Mouse (Mus musculus): ENCODE data around the gene Sh3glb1. TPM values are rescaled to one million over a fixed set of nuclear protein-coding genes. Genes with fewer than 3 reads are reported as not detected.

Gene Sh3glb1
- polyA plus RNA-seq, 1 experiment from 2014 or later: 162 TPM

DNA sequence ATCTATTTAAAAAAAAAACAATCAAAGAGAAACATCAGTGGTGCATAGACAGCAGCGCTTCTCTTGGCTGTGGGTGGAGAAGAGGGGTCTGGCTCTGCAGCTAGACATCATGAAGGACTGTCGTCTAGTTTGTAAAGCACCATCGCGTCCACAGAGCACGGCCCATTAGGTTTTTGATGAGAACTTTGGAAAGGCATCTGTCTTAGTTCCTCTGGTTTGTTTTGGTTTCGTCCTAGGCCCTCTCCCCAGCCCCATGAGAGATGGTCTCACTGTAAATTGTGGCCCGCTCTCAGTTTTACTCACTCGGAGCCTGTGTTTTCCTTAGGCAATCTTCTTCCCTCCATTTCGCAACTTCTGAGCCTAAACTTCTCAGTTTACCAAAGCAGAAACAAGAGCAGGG is 43.9 kb downstream of the Sh3glb1 start:
- DNase-seq (ENCODE audit: low spot score): no peak

DNA sequence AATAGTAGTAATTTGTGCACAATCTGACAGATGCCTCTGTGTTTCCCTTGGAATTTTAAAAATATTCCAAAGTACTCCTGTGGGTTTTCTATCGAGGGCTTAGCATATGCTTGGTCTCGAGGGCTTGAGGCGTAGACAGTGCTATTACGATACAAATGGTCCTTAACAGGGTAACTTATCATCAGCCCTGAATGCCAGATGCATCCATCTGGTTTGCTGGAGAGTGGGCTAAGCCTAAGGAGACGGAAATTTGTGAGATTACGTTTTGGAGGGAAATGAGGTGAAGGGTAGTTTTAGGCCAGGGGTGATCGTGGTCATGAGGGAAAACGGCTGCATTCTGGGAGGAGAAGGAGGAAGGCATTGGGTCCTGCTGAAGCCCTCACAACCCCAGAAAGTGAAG is 48.1 kb downstream of the Sh3glb1 start:
- DNase-seq (ENCODE audit: low spot score): no peak

DNA sequence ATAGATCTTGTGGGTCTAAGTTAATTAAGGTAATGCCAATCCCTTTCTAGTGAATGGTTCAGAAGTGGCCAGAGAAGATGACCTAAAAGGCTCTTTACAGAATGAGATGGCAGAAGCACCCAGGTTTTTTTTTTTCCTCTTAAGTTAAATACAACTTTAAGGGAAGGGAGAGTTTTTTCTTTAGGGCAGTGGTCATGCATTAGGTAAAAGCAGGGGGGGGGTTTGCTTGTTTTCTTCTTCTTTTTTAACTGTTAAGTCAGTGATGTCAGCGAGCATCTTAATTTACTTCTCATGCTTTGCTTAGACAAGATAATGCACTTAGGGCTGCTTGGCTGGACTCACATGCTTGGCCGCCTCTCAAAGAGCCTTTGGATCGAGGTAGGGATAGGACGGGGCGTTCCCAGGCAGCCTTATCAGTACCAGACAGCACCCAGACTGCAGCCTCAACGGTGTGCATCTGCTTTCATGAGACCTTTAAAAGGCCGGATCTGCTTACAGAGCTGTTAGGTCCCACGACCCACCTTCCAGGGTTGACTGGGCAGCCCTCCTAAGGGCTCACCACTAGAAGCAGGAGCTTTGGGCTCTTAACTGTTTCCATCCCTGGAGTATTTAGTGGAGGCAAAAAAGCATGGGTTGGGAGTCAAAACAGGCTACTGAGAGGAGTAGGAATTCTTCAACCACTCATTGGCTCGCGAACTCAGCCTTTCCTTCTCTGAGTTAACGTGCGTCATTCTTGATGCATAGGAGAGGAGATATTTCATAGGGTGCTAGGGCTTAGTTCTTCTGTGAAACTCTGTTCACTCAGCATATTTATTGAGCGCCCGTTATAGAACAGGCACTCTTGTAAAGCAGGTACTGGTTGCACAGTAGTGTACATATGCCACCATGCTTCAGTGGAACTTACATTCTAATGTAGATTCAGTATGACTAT is 49.9 kb downstream of the Sh3glb1 start:
- no peak for DNase-seq (ENCODE audit: low spot score)

- DNase-seq (ENCODE audit: low spot score): no peak
Measured at GRCm38 (mm10) chr3:144669457-144669864, 50.7 kb downstream of the Sh3glb1 start.

GRCm38 (mm10) chr3:144668949-144669348 is 51.2 kb downstream of the Sh3glb1 start:
- DNase-seq (ENCODE audit: low spot score): no peak

DNA sequence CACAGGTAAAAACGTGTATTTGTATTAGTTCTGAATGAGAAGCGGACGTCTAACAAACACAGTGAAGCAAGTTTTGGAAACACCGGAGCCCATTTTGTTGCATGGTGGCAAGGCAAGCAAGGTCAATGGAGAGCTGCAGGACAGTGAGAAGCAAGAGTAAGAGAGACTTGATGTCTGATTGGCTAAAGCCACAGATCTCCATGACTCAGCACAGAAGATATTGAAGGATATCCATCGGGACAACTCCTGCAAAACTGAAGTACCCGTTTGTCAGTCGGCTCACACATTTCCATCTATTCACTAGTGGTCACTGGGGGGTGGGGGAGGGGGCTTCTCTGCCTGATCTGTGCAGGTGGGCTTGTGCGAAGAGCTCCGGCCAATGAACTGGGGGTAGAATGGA is 52.1 kb downstream of the Sh3glb1 start:
- no peak for DNase-seq (ENCODE audit: low spot score)

- no peak for DNase-seq (ENCODE audit: low spot score)
Measured at GRCm38 (mm10) chr3:144664363-144665299, 55.5 kb downstream of the Sh3glb1 start.

- DNase-seq (ENCODE audit: low spot score): no peak
Measured at GRCm38 (mm10) chr3:144663415-144664093, 56.6 kb downstream of the Sh3glb1 start.

GRCm38 (mm10) chr3:144662215-144662852 is 57.8 kb downstream of the Sh3glb1 start:
- DNase-seq (ENCODE audit: low spot score): no peak

- DNase-seq (ENCODE audit: low spot score): no peak
Measured at GRCm38 (mm10) chr3:144661439-144661838, 58.7 kb downstream of the Sh3glb1 start.

DNA sequence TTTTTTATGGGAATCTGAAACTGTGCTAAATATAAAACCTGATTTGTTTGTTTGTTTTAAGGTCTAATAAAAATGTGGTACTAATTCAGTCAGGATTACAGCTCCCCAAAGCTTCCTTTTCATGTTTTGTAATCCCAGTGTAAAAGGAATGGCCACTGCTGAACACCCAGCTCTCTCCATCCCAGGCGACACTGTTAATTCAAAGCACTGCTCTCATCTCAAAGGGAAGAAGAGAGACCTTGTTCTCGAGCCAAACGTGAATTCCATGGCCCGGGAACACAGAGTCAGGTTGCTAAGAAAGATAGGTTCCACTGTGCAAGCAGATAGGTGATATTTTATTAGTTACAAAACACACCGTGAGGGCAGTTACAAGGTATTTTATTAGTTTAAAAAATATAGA is 75.9 kb downstream of the Sh3glb1 start:
- DNase-seq (ENCODE audit: low spot score): no peak

GRCm38 (mm10) chr3:144643301-144643871 is 76.7 kb downstream of the Sh3glb1 start:
- DNase-seq (ENCODE audit: low spot score): no peak

DNA sequence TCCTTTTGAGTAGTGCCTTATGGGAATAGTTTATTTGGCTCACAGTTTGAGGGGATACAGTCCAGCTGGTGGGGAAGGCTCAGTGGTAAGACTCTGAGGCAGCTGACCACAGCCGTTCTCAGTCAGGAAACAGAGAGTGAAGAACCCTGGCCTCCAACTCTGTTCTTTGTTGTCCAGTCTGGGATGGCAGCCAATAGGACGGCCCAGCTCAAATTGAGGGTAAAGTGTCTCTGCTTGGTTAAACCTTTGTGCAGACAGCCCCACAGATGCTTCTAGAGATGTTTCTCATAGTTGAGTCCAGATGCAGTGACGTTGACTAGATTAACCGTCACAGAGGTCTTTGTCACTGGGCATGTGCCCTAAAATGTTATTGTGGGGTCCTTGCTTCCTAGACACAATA is 78.0 kb downstream of the Sh3glb1 start:
- no peak for DNase-seq (ENCODE audit: low spot score)

DNA sequence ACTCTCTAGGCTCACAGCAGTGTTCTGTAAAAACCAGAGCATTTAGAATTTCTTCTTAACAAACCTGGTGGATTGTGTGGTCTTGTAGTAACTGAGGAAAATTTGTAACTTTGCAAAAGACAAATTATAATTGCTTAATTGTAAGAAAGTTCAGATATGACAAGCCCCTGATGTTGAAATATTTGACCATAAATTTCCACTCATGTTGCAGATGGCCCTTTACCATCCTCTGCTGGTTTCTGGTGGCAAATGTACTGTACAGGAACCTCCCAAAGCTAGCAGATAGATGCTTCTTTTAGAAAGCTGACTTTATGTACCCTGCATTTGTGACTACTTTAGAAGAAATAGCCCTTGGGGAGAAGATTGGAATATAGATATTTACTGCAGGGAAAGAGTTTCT is 80.1 kb downstream of the Sh3glb1 start:
- DNase-seq (ENCODE audit: low spot score): no peak

- DNase-seq (ENCODE audit: low spot score): no peak
Measured at GRCm38 (mm10) chr3:144639387-144639786, 80.7 kb downstream of the Sh3glb1 start.

GRCm38 (mm10) chr3:144638110-144638509 is 82.0 kb downstream of the Sh3glb1 start:
- no peak for DNase-seq (ENCODE audit: low spot score)

DNA sequence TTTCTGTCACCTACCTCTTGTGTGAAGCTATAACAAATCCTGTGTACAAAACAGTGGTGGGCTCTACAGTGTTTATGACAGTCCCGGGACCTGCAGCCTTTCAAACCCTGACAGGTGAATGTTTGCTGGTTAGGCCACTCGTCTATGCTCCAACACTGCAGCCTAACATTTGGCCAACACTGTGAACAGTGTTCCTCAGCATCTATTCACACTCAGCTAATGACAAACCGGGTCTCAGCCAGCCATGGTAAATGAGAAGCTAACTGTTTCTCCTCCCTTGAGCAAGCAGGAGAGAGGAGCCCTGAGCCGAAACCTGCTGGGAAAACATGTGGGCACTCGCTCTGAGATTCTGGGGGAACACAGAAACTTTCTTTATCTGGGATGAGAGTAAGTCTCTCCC is 84.9 kb downstream of the Sh3glb1 start:
- no peak for DNase-seq (ENCODE audit: low spot score)

Measured in thymus, postnatal 0 days (tissue).